Mouse (Mus musculus) lung, adult 2 months (tissue): ENCODE results near the gene Sfxn2.

ENCODE experiments used
- CTCF ChIP-seq: fragments of 200-500 bp; IDR thresholded peaks from 2 replicates; pipeline ENCODE4 v1.5.1; 2011; ENCODE audit warnings: mild to moderate bottlenecking, low read length, control low read depth; ENCODE audit not compliant: insufficient read depth
- POLR2A ChIP-seq: fragments of 200-500 bp; IDR thresholded peaks from 2 replicates; pipeline ENCODE4 v1.6.1; 2011; ENCODE audit warnings: low read depth, mild to moderate bottlenecking, control low read depth, low read length, borderline replicate concordance; ENCODE audit errors: extremely low read depth

GRCm38 (mm10) chr19:46631637-46632036, 58.5 kb downstream of the Sfxn2 start:
- no peak for TF ChIP-seq CTCF
- no peak for TF ChIP-seq POLR2A
